Mouse (Mus musculus) 3134 (cell line): ENCODE data around the gene Clpb.
A peak's percentile ranks its signal among the peaks of the same experiment; 100 is the strongest.

Experiments used
- DNase-seq: peaks from one replicate; pipeline ENCODE4 v3.0.0-alpha.2; 2011; ENCODE audit warnings: low spot score; ENCODE audit not compliant: insufficient read length; ENCODE audit errors: extremely low read depth

Gene Clpb

GRCm38 (mm10) chr7:101837606-101838471, 174.4 kb downstream of the Clpb start, which contains the start of gene Inppl1:
Gene Inppl1 (minus strand): TSS chr7:101838229.
- DNase-seq: peak; percentile 88

GRCm38 (mm10) chr7:101844186-101844585, 180.8 kb downstream of the Clpb start:
- no peak for DNase-seq
